Mouse (Mus musculus): ENCODE data around the gene Olfr303. TPM values are rescaled to one million over a fixed set of nuclear protein-coding genes. Genes with fewer than 3 reads are reported as not detected.
"Not testable (repeated sequence)": the region's sequence is repeated elsewhere in the genome, so short reads cannot be mapped to it uniquely, and the experiment has no call there.

Gene Olfr303
- not detected in 2 replicates for polyA plus RNA-seq (2015; fragmentation: Nextera tagmentation; extraction: Ambion mirVana)

GRCm38 (mm10) chr7:86397689-86398088 is at the start of gene Olfr303:
Gene Olfr303, minus strand, starts transcription at chr7:86397789.
- no peak within 1 kb of the TSS for H3K9ac ChIP-seq (replicated peaks; ENCODE audit: low read depth)
- DNase-seq (ENCODE audit: low spot score) (no peak), ATAC-seq (no peak)
- no peak within 1 kb of the TSS for H3K4me2 ChIP-seq (replicated peaks; ENCODE audit: low read depth, low read length)
- H3K27ac ChIP-seq (ENCODE audit: low read length): no peak within 1 kb of the TSS
- H3K4me3 ChIP-seq (ENCODE audit: low read depth, low read length): no peak within 1 kb of the TSS
- H3K27me3 ChIP-seq (replicated peaks; ENCODE audit: insufficient read depth, low read length): no peaks in the 10 kb centered on the region
- no peaks in the 10 kb centered on the region for H3K36me3 ChIP-seq (ENCODE audit: insufficient read depth, low read length)
- no peaks in the 10 kb centered on the region for H3K9me3 ChIP-seq (ENCODE audit: low read length)
- H3K4me1 ChIP-seq (ENCODE audit: insufficient read depth, low read depth, low read length): no peaks in the 10 kb centered on the region
- TF ChIP-seq EP300 (IDR thresholded peaks at IDR 0.05): no peak
- no peak for TF ChIP-seq CTCF (IDR thresholded peaks at IDR 0.05)

- Histone ChIP-seq H3K27me3 (replicated peaks; ENCODE audit: insufficient read depth, low read length) (no peaks in the 10 kb centered on the region), H3K4me3 (ENCODE audit: low read depth, low read length) (no peak within 1 kb of the TSS), H3K4me1 (ENCODE audit: insufficient read depth, low read depth, low read length) (no peaks in the 10 kb centered on the region), H3K36me3 (ENCODE audit: insufficient read depth, low read length) (no peaks in the 10 kb centered on the region), H3K27ac (ENCODE audit: low read length) (no peak within 1 kb of the TSS), H3K9ac (replicated peaks; ENCODE audit: low read depth) (no peak within 1 kb of the TSS), H3K4me2 (replicated peaks; ENCODE audit: low read depth, low read length) (no peak within 1 kb of the TSS), H3K9me3 (ENCODE audit: low read length) (no peaks in the 10 kb centered on the region)
- ATAC-seq (no peak), DNase-seq (ENCODE audit: low spot score) (no peak)
- TF ChIP-seq EP300 (IDR thresholded peaks at IDR 0.05) (no peak), CTCF (IDR thresholded peaks at IDR 0.05) (no peak)
- WGBS: 77% methylated on average over 2 of the region's 2 CpGs
Measured at GRCm38 (mm10) chr7:86403546-86403945, 6.0 kb upstream of the Olfr303 start, which contains the start of gene Olfr301. Gene Olfr301, plus strand, starts transcription at chr7:86403846.

DNA sequence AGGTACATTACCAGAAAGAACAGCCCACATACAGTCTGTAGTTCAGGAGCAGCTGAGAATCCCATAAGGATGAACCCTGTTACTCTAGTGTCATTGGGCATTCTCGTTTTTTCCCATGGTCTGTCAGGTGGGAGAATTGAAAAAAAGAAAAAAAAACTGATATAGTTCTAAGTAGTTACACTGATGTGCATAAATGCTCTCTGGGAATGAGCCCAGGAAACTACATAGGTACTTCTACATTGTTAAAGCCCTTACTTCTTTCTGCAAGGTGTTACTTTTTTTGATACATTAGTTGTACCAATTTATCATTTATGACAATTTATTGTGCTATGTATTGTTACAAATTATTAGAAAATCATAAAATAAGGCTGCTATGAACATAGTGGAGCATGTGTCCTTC is 11.0 kb downstream of the Olfr303 start, which contains the start of gene Olfr304:
Gene Olfr304, minus strand, starts transcription at position 101 of the 400 bp plus-strand sequence.
- ATAC-seq (no peak), DNase-seq (ENCODE audit: low spot score) (no peak)
- no peak for TF ChIP-seq EP300 (IDR thresholded peaks at IDR 0.05)
- no peak for TF ChIP-seq CTCF (IDR thresholded peaks at IDR 0.05)
- H3K9ac ChIP-seq (replicated peaks; ENCODE audit: low read depth): no peak within 1 kb of the TSS
- no peaks in the 10 kb centered on the region for H3K9me3 ChIP-seq (ENCODE audit: low read length)
- no peak within 1 kb of the TSS for H3K4me3 ChIP-seq (ENCODE audit: low read depth, low read length)
- H3K4me2 ChIP-seq (replicated peaks; ENCODE audit: low read depth, low read length): no peak within 1 kb of the TSS
- no peaks in the 10 kb centered on the region for H3K4me1 ChIP-seq (ENCODE audit: insufficient read depth, low read depth, low read length)
- 44% methylated on average over 1 of the region's 1 CpGs for WGBS
- H3K27ac ChIP-seq (ENCODE audit: low read length): no peak within 1 kb of the TSS
- no peaks in the 10 kb centered on the region for H3K36me3 ChIP-seq (ENCODE audit: insufficient read depth, low read length)
- H3K27me3 ChIP-seq (replicated peaks; ENCODE audit: insufficient read depth, low read length): no peaks in the 10 kb centered on the region

GRCm38 (mm10) chr7:86385769-86386168 is 11.8 kb downstream of the Olfr303 start:
- Histone ChIP-seq H3K4me3 (ENCODE audit: low read depth, low read length) (no peak overlapping the region), H3K27ac (ENCODE audit: low read length) (no peak overlapping the region), H3K4me1 (ENCODE audit: insufficient read depth, low read depth, low read length) (no peaks in the 10 kb centered on the region), H3K36me3 (ENCODE audit: insufficient read depth, low read length) (no peaks in the 10 kb centered on the region), H3K9ac (replicated peaks; ENCODE audit: low read depth) (no peak overlapping the region), H3K9me3 (ENCODE audit: low read length) (no peaks in the 10 kb centered on the region), H3K27me3 (replicated peaks; ENCODE audit: insufficient read depth, low read length) (no peaks in the 10 kb centered on the region), H3K4me2 (replicated peaks; ENCODE audit: low read depth, low read length) (no peak overlapping the region)
- TF ChIP-seq CTCF (IDR thresholded peaks at IDR 0.05) (no peak), EP300 (IDR thresholded peaks at IDR 0.05) (no peak)
- WGBS: 68% methylated on average over 3 of the region's 3 CpGs
- ATAC-seq (no peak), DNase-seq (ENCODE audit: low spot score) (no peak)

DNA sequence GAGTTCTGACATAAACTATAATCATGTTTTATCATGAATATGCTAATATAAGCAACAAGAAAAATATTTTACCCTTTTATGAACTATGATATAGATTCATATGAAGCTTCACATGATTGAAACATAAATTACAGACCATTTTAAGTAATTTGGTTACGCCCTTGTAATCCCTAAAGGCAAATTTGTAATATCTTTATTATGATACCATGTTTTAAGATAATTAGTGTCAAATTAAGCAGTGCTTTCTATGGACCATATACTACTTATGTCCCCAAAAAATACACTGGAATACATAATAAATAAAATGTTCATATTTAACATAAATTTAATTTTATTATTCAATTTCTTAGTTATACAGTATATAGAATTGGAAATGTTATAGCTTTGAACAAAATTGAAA is 30.8 kb downstream of the Olfr303 start, which contains the start of gene Olfr305:
Gene Olfr305, minus strand, starts transcription at position 101 of the 400 bp plus-strand sequence.
- no peak for TF ChIP-seq EP300 (IDR thresholded peaks at IDR 0.05)
- no peak for TF ChIP-seq CTCF (IDR thresholded peaks at IDR 0.05)
- WGBS: 77% methylated on average over 1 of the region's 1 CpGs
- no peak within 1 kb of the TSS for H3K27ac ChIP-seq (ENCODE audit: low read length)
- H3K36me3 ChIP-seq (ENCODE audit: insufficient read depth, low read length): no peaks in the 10 kb centered on the region
- no peaks in the 10 kb centered on the region for H3K9me3 ChIP-seq (ENCODE audit: low read length)
- H3K9ac ChIP-seq (replicated peaks; ENCODE audit: low read depth): no peak within 1 kb of the TSS
- no peaks in the 10 kb centered on the region for H3K27me3 ChIP-seq (replicated peaks; ENCODE audit: insufficient read depth, low read length)
- no peak for ATAC-seq
- no peaks in the 10 kb centered on the region for H3K4me1 ChIP-seq (ENCODE audit: insufficient read depth, low read depth, low read length)
- H3K4me3 ChIP-seq (ENCODE audit: low read depth, low read length): no peak within 1 kb of the TSS
- H3K4me2 ChIP-seq (replicated peaks; ENCODE audit: low read depth, low read length): no peak within 1 kb of the TSS
- DNase-seq (ENCODE audit: low spot score): no peak

- ATAC-seq; H3K4me2 ChIP-seq (replicated peaks; ENCODE audit: low read depth, low read length); H3K27me3 ChIP-seq (replicated peaks; ENCODE audit: insufficient read depth, low read length); H3K27ac ChIP-seq (ENCODE audit: low read length); H3K4me1 ChIP-seq (ENCODE audit: insufficient read depth, low read depth, low read length); DNase-seq (ENCODE audit: low spot score); H3K4me3 ChIP-seq (ENCODE audit: low read depth, low read length); H3K9me3 ChIP-seq (ENCODE audit: low read length); H3K36me3 ChIP-seq (ENCODE audit: insufficient read depth, low read length); H3K9ac ChIP-seq (replicated peaks; ENCODE audit: low read depth): not testable (repeated sequence)
- 84% methylated on average over 9 of the region's 9 CpGs for WGBS
Measured at GRCm38 (mm10) chr7:86346296-86346695, 51.3 kb downstream of the Olfr303 start.

- Histone ChIP-seq H3K9ac (replicated peaks; ENCODE audit: low read depth) (no peak overlapping the region), H3K4me1 (ENCODE audit: insufficient read depth, low read depth, low read length) (no peaks in the 10 kb centered on the region), H3K36me3 (ENCODE audit: insufficient read depth, low read length) (no peaks in the 10 kb centered on the region), H3K4me2 (replicated peaks; ENCODE audit: low read depth, low read length) (no peak overlapping the region), H3K27ac (ENCODE audit: low read length) (no peak overlapping the region), H3K4me3 (ENCODE audit: low read depth, low read length) (no peak overlapping the region), H3K9me3 (ENCODE audit: low read length) (no peaks in the 10 kb centered on the region), H3K27me3 (replicated peaks; ENCODE audit: insufficient read depth, low read length) (no peaks in the 10 kb centered on the region)
- WGBS: 58% methylated on average over 3 of the region's 3 CpGs
- DNase-seq (ENCODE audit: low spot score): no peak
- TF ChIP-seq CTCF (IDR thresholded peaks at IDR 0.05) (no peak), EP300 (IDR thresholded peaks at IDR 0.05) (no peak)
- ATAC-seq: no peak
Measured at GRCm38 (mm10) chr7:86344253-86344652, 53.3 kb downstream of the Olfr303 start.

All from lung, postnatal 0 days (tissue).